Mouse (Mus musculus) stomach, postnatal 0 days (tissue): Measurements from ENCODE around the gene Ica1. TPM values are rescaled to one million over a fixed set of nuclear protein-coding genes. Genes with fewer than 3 reads are reported as not detected.

Experiments
- ATAC-seq: fragments of 200-750 bp; cut with Nextera tagmentation; 2 replicates; pipeline ENCODE4 v1.8.0; 2017; ENCODE audit not compliant: low FRiP score, low TSS enrichment
- DNase-seq: peaks from one replicate; pipeline ENCODE4 v3.0.0-alpha.2; 2016; ENCODE audit warnings: low spot score
- H3K27ac ChIP-seq: fragments of 300-500 bp; sonication (generic); replicated peaks from 2 replicates; pipeline ENCODE4 v1.5.1; 2014; ENCODE audit warnings: mild to moderate bottlenecking, control low read depth
- H3K27me3 ChIP-seq: fragments of 300-500 bp; sonication (generic); 2 replicates; pipeline ENCODE4 v1.6.1; 2014; ENCODE audit warnings: low read length; ENCODE audit not compliant: control insufficient read depth, insufficient read depth
- H3K36me3 ChIP-seq: fragments of 300-500 bp; sonication (generic); 2 replicates; pipeline ENCODE4 v1.6.1; 2014; ENCODE audit warnings: low read length, mixed read lengths; ENCODE audit not compliant: control insufficient read depth, insufficient read depth
- H3K4me1 ChIP-seq: fragments of 300-500 bp; sonication (generic); replicated peaks from 2 replicates; pipeline ENCODE4 v1.6.1; 2014; ENCODE audit warnings: antibody characterized with exemption; ENCODE audit not compliant: control insufficient read depth, insufficient read depth
- H3K4me2 ChIP-seq: fragments of 300-500 bp; sonication (generic); replicated peaks from 2 replicates; pipeline ENCODE4 v1.6.1; 2014; ENCODE audit warnings: low read depth, mild to moderate bottlenecking, control low read depth, moderate library complexity
- H3K4me3 ChIP-seq: fragments of 300-500 bp; sonication (generic); 2 replicates; pipeline ENCODE4 v1.5.1; 2014; ENCODE audit warnings: low read depth, low read length, control low read depth
- H3K9ac ChIP-seq: fragments of 300-500 bp; sonication (generic); 2 replicates; pipeline ENCODE4 v1.6.1; 2014; ENCODE audit warnings: mild to moderate bottlenecking, low read length, control low read depth, mixed read lengths
- H3K9me3 ChIP-seq: fragments of 300-500 bp; sonication (generic); 2 replicates; pipeline ENCODE4 v1.6.1; 2016; ENCODE audit warnings: low read length; ENCODE audit not compliant: control insufficient read depth
- CTCF ChIP-seq: IDR thresholded peaks from 2 replicates; pipeline ENCODE4 v1.5.1; 2016; ENCODE audit warnings: antibody characterized with exemption, low read depth, mild to moderate bottlenecking, moderate library complexity
- EP300 ChIP-seq: optimal IDR thresholded peaks from 2 replicates; pipeline ENCODE3; 2016; ENCODE audit warnings: antibody characterized with exemption
- WGBS: fragments of 180-500 bp; shearing (Covaris S2); extraction: QIAGEN DNeasy Blood & Tissue Kit; methylation state at CpG from one replicate; pipeline ENCODE4 v1.1.7; 2014; 5-methylcytosine and 5-hydroxymethylcytosine counted together
- polyA plus RNA-seq: library from polyadenylated mRNA; unstranded; fragments of >200 nt; fragmentation: Nextera tagmentation; extraction: Ambion mirVana; gene quantifications from 2 replicates; pipeline ENCODE4 v1.2.1, GENCODE M21; 2015

The Ica1 gene
- polyA plus RNA-seq, 1 experiment from 2014 or later, result 44.7 TPM

- Histone ChIP-seq H3K4me3 (no peak overlapping the region), H3K4me2 (no peak overlapping the region), H3K9ac (no peak overlapping the region), H3K4me1 (0 out of 2 replicates have a peak, but pooled peaks cover 2% of the 10 kb centered on the region), H3K27ac (no peak overlapping the region), H3K9me3 (no peaks in the 10 kb centered on the region), H3K27me3 (no peaks in the 10 kb centered on the region), H3K36me3 (no peaks in the 10 kb centered on the region)
- no peak for TF ChIP-seq CTCF
- no peak for TF ChIP-seq EP300
- no peak for ATAC-seq
- DNase-seq, result no peak
- 80% methylated on average over 4 of the region's 4 CpGs for WGBS
Observed at GRCm38 (mm10) chr6:8661404-8661803, 116.9 kb downstream of the Ica1 start.

- no peak for TF ChIP-seq EP300
- TF ChIP-seq CTCF, result no peak
- DNase-seq, result no peak
- 0 out of 2 replicates have a peak, but pooled peaks cover 2% of the 10 kb centered on the region for H3K4me1 ChIP-seq
- no peak overlapping the region for H3K4me3 ChIP-seq
- H3K4me2 ChIP-seq, result no peak overlapping the region
- no peak overlapping the region for H3K9ac ChIP-seq
- ATAC-seq, result no peak
- no peaks in the 10 kb centered on the region for H3K27me3 ChIP-seq
- WGBS, result 88% methylated on average over 2 of the region's 2 CpGs
- no peak overlapping the region for H3K27ac ChIP-seq
- H3K36me3 ChIP-seq, result no peaks in the 10 kb centered on the region
- no peaks in the 10 kb centered on the region for H3K9me3 ChIP-seq
Observed at GRCm38 (mm10) chr6:8660076-8660475, 118.2 kb downstream of the Ica1 start.

- H3K36me3 ChIP-seq, result no peaks in the 10 kb centered on the region; the same call in 1 of the 2 replicates
- ATAC-seq (no peak), DNase-seq (no peak)
- no peak overlapping the region for H3K9ac ChIP-seq
- H3K27me3 ChIP-seq, result no peaks in the 10 kb centered on the region
- no peak overlapping the region for H3K4me3 ChIP-seq
- 0 out of 2 replicates have a peak, but pooled peaks cover 2% of the 10 kb centered on the region for H3K4me1 ChIP-seq
- no peak overlapping the region for H3K27ac ChIP-seq
- H3K9me3 ChIP-seq, result no peaks in the 10 kb centered on the region
- WGBS, result 61% methylated on average over 13 of the region's 13 CpGs
- no peak overlapping the region for H3K4me2 ChIP-seq
- no peak for TF ChIP-seq CTCF
- TF ChIP-seq EP300, result no peak
Observed at GRCm38 (mm10) chr6:8659194-8659959, 118.9 kb downstream of the Ica1 start.

- no peak for DNase-seq
- Histone ChIP-seq H3K27me3 (no peaks in the 10 kb centered on the region), H3K27ac (no peak overlapping the region), H3K4me1 (0 out of 2 replicates have a peak, but pooled peaks cover 2% of the 10 kb centered on the region), H3K9me3 (no peaks in the 10 kb centered on the region), H3K4me2 (no peak overlapping the region), H3K9ac (no peak overlapping the region), H3K4me3 (no peak overlapping the region), H3K36me3 (no peaks in the 10 kb centered on the region; the same call in 1 of the 2 replicates)
- ATAC-seq, result no peak
- TF ChIP-seq EP300, result no peak
- TF ChIP-seq CTCF, result no peak
- 27% methylated on average over 4 of the region's 4 CpGs for WGBS
Observed at GRCm38 (mm10) chr6:8658431-8658830, 119.9 kb downstream of the Ica1 start.

GRCm38 (mm10) chr6:8657459-8657858 is 120.8 kb downstream of the Ica1 start:
- H3K36me3 ChIP-seq, result no peaks in the 10 kb centered on the region; the same call in 1 of the 2 replicates
- H3K27ac ChIP-seq, result no peak overlapping the region
- 68% methylated on average over 3 of the region's 3 CpGs for WGBS
- 0 out of 2 replicates have a peak, but pooled peaks cover 2% of the 10 kb centered on the region for H3K4me1 ChIP-seq
- no peak for DNase-seq
- H3K4me2 ChIP-seq, result no peak overlapping the region
- TF ChIP-seq CTCF (no peak), EP300 (no peak)
- no peak overlapping the region for H3K4me3 ChIP-seq
- H3K9me3 ChIP-seq, result no peaks in the 10 kb centered on the region
- no peaks in the 10 kb centered on the region for H3K27me3 ChIP-seq
- no peak overlapping the region for H3K9ac ChIP-seq
- ATAC-seq, result no peak

- Histone ChIP-seq H3K9ac (no peak overlapping the region), H3K4me1 (0 out of 2 replicates have a peak, but pooled peaks cover 2% of the 10 kb centered on the region), H3K36me3 (no peaks in the 10 kb centered on the region; the same call in 1 of the 2 replicates), H3K9me3 (no peaks in the 10 kb centered on the region), H3K27ac (no peak overlapping the region), H3K27me3 (no peaks in the 10 kb centered on the region), H3K4me3 (no peak overlapping the region), H3K4me2 (no peak overlapping the region)
- no peak for TF ChIP-seq EP300
- no peak for TF ChIP-seq CTCF
- ATAC-seq (no peak), DNase-seq (no peak)
- 77% methylated on average over 2 of the region's 2 CpGs for WGBS
Observed at GRCm38 (mm10) chr6:8655454-8655853, 122.8 kb downstream of the Ica1 start.
